Mouse (Mus musculus) erythroblast, embryonic 14.5 days (primary cell): ENCODE measurements around the gene Clstn2.

Experiments used
- GATA1 ChIP-seq: IDR thresholded peaks from 2 replicates; pipeline ENCODE4 v1.6.1; 2012; ENCODE audit warnings: low read length, inconsistent platforms, mixed read lengths
- TAL1 ChIP-seq: IDR thresholded peaks from 3 replicates; pipeline ENCODE4 v1.6.1; 2012; ENCODE audit warnings: low read length, inconsistent platforms, mixed read lengths

GRCm38 (mm10) chr9:97590712-97591111 is 442.3 kb downstream of the Clstn2 start:
- TF ChIP-seq TAL1, result no peak
- no peak for TF ChIP-seq GATA1
